10 mouse cellular contexts compared by ENCODE assay signal in the genomic region with DNA sequence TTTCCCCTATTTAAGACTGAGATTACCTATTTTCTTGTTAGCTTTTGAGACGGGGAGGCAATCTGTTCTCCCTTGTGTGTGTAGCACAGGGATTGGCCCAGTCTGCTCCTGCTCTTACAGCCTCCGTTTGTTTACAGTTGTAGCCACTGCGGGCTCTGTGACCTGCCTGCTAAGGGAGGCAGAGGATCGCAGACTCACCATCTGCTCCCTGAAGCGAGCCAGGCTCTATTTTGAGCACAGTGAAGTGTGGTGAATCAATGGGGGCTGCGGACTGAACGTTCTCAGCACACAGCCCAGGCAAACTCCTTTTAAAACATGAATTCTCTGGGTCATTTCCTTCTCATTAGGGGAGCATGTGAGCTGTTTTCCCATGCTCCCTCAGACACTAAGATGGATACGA. TPM values are rescaled to one million over a fixed set of nuclear protein-coding genes. Genes with fewer than 3 reads are reported as not detected.
DNase-seq lines count a peak whose midpoint lies in the region; ATAC-seq lines count a peak whose summit lies in the region.
"Had no signal": no experiment of that assay in that cellular context is flagged by ENCODE, and none has a peak within 500 bp of the region (broad histone marks: within the 10 kb centered on the region; RNA-seq: fewer than 3 reads in every experiment).

No protein-coding gene starts in this region.

- WGBS in forebrain, embryonic 16.5 days: 38% methylated on average over 8 of the region's 8 CpGs

- H3K27ac ChIP-seq in forebrain, embryonic 16.5 days (ENCODE audit: low read length): peak overlapping the region; percentile 3; the same call in 1 of the 2 replicates
- H3K27ac ChIP-seq: liver, embryonic 15.5 days had no signal

- H3K9ac ChIP-seq in forebrain, embryonic 16.5 days (replicated peaks; ENCODE audit: low read depth, low read length): no peak overlapping the region
- H3K9ac ChIP-seq: liver, embryonic 15.5 days had no signal

- H3K27me3 ChIP-seq in forebrain, embryonic 16.5 days (replicated peaks; ENCODE audit: control insufficient read depth, insufficient read depth, low read length): no peaks in the 10 kb centered on the region
- H3K27me3 ChIP-seq: liver, embryonic 15.5 days had no signal

- no peak overlapping the region for H3K4me2 ChIP-seq in forebrain, embryonic 16.5 days (ENCODE audit: low read length)
- H3K4me2 ChIP-seq: liver, embryonic 15.5 days had no signal

- peak; percentile 48 to 67 for DNase-seq in layer of hippocampus, adult 18-20 months (ENCODE audit: low spot score in 2 of 2)
- DNase-seq in layer of hippocampus, postnatal 25 days (ENCODE audit: extremely low spot score in 1 of 2, low spot score in 1 of 2): no peak
- peak; percentile 39 to 77 for DNase-seq in layer of hippocampus, postnatal 14 days (ENCODE audit: low spot score in 2 of 2)
- peak; percentile 31 to 47 for DNase-seq in right cerebral cortex, adult 2 months (ENCODE audit: low spot score in 2 of 2)
- DNase-seq in adrenal gland, postnatal 36 days: no peak
- DNase-seq in lung, postnatal 36 days: no peak
- DNase-seq in thymus, postnatal 36 days: no peak

- ATAC-seq in forebrain, embryonic 16.5 days: peak; percentile 87

- H3K36me3 ChIP-seq in forebrain, embryonic 16.5 days (ENCODE audit: control insufficient read depth, insufficient read depth): peaks cover 4% of the 10 kb centered on the region
- H3K36me3 ChIP-seq: liver, embryonic 15.5 days had no signal

- no peaks in the 10 kb centered on the region for H3K9me3 ChIP-seq in forebrain, embryonic 16.5 days (ENCODE audit: control insufficient read depth, low read length)
- H3K9me3 ChIP-seq: liver, embryonic 15.5 days had no signal

- H3K4me1 ChIP-seq in forebrain, embryonic 16.5 days (replicated peaks; ENCODE audit: control insufficient read depth, insufficient read depth, low read length): peaks cover 7% of the 10 kb centered on the region

- H3K4me3 ChIP-seq in forebrain, embryonic 16.5 days (replicated peaks; ENCODE audit: low read length): no peak overlapping the region
- H3K4me3 ChIP-seq: erythroblast, embryonic 14.5 days; liver, embryonic 15.5 days had no signal

RNA-seq across cellular contexts. Expression of a gene that starts 27.4 kb away (rescaled TPM):
- 1 to 10 TPM in 1 of 2 experiments, under 1 TPM in 1; 0.87 to 1.1 TPM for total RNA-seq in layer of hippocampus, adult 18-20 months (2021)
- under 1 TPM; 0.39 to 0.82 TPM for total RNA-seq in layer of hippocampus, postnatal 25 days (2021)
- polyA plus RNA-seq in forebrain, embryonic 16.5 days (2015; fragmentation: Nextera tagmentation; extraction: Ambion mirVana): 0.91 TPM in 2 replicates
- total RNA-seq in layer of hippocampus, postnatal 14 days (2021): 1 to 10 TPM in 1 of 2 experiments, under 1 TPM in 1; 0.65 to 1.0 TPM
- total RNA-seq in adrenal gland, postnatal 36 days (2021): 1 to 10 TPM in 1 of 2 experiments, under 1 TPM in 1; 0.86 to 2.2 TPM
- polyA plus RNA-seq: erythroblast, embryonic 14.5 days had no signal

RNA-seq across cellular contexts. Expression of a gene that starts 31.5 kb away (rescaled TPM):
- 10 to 100 TPM; 18.7 to 21.6 TPM for total RNA-seq in layer of hippocampus, adult 18-20 months (2021)
- total RNA-seq in layer of hippocampus, postnatal 25 days (2021): 10 to 100 TPM; 18.8 to 23.4 TPM
- polyA plus RNA-seq in forebrain, embryonic 16.5 days (2015; fragmentation: Nextera tagmentation; extraction: Ambion mirVana): 17.6 and 17.9 TPM in 2 replicates
- total RNA-seq in layer of hippocampus, postnatal 14 days (2021): 10 to 100 TPM; 20.3 to 21.3 TPM
- 10 to 100 TPM; 21.2 to 28.5 TPM for total RNA-seq in adrenal gland, postnatal 36 days (2021)

RNA-seq across cellular contexts. Expression of a gene that starts 35.1 kb away (rescaled TPM):
- total RNA-seq in layer of hippocampus, adult 18-20 months (2021): 10 to 100 TPM; 53.9 to 58.1 TPM
- 10 to 100 TPM; 48.6 to 59.2 TPM for total RNA-seq in layer of hippocampus, postnatal 25 days (2021)
- 29.5 and 30.1 TPM in 2 replicates for polyA plus RNA-seq in forebrain, embryonic 16.5 days (2015; fragmentation: Nextera tagmentation; extraction: Ambion mirVana)
- total RNA-seq in layer of hippocampus, postnatal 14 days (2021): 10 to 100 TPM; 40.5 to 46.6 TPM
- total RNA-seq in adrenal gland, postnatal 36 days (2021): 100 to 1,000 TPM in 1 of 2 experiments, 10 to 100 TPM in 1; 82.9 to 114 TPM

Comparison
In these comparisons a context has a peak if more than half of its experiments do, and no peak if none do; other contexts are left out.
1. DNase-seq: peak in layer of hippocampus, adult 18-20 months (2 of 2), layer of hippocampus, postnatal 14 days (2 of 2) and right cerebral cortex, adult 2 months (2 of 2); none in layer of hippocampus, postnatal 25 days (0 of 2), adrenal gland, postnatal 36 days (0 of 2), lung, postnatal 36 days (single experiment) and thymus, postnatal 36 days (0 of 2).